Mouse (Mus musculus) Patski (cell line): ENCODE measurements around the gene Zdhhc17. TPM values are rescaled to one million over a fixed set of nuclear protein-coding genes. Genes with fewer than 3 reads are reported as not detected.

Source experiments
- ATAC-seq: fragments of 100-300 bp; one replicate; pipeline ENCODE4 v1.8.0; 2021
- CTCF ChIA-PET: fragments of 350-600 bp; sonication (Branson Sonifier 250); formaldehyde crosslinking; loops from one replicate; lab custom pipeline; 2022; ENCODE audit warnings: inconsistent platforms; lab: Charles Lee
- POLR2A ChIA-PET: fragments of 350-600 bp; sonication (Branson Sonifier 250); formaldehyde crosslinking; loops from one replicate; lab custom pipeline; 2022; ENCODE audit warnings: antibody characterized with exemption, inconsistent platforms; lab: Charles Lee
- DNase-seq: peaks from one replicate; pipeline ENCODE4 v3.0.0-alpha.2; 2011; ENCODE audit warnings: low read depth, low spot score
- H3K27me3 ChIP-seq: fragments of 371-371 bp; one replicate; pipeline ENCODE4 v1.5.1; 2021
- CTCF ChIP-seq: fragments of 100-300 bp; IDR thresholded peaks from one replicate; pipeline ENCODE4 v1.5.1; 2021
- in situ Hi-C: fragments of 300-500 bp; cut with MboI; formaldehyde crosslinking; loops from 3 replicates; pipeline ENCODE4 v1.11.1; 2018; ENCODE audit warnings: low pct_unique_long_range_greater_than_20kb, mixed read lengths
- polyA plus RNA-seq: library from polyadenylated mRNA; unstranded; gene quantifications from one replicate; pipeline ENCODE4 v1.2.3, GENCODE M21; 2021

Zdhhc17 gene
- polyA plus RNA-seq, 1 experiment from 2014 or later, result 20.6 TPM

- POLR2A ChIA-PET, result no interaction called here
- in situ Hi-C loops, result no loop called here
- CTCF ChIA-PET, result interaction anchor here (0.6 to 1.5 kb wide), 2 partner anchors 16 to 56 kb away, joined by 3 read pairs; no protein-coding TSS in a partner anchor
- no peak for DNase-seq
- TF ChIP-seq CTCF, result no peak
- ATAC-seq, result no peak
- H3K27me3 ChIP-seq, result no peaks in the 10 kb centered on the region
These were observed 4.1 kb downstream of the Zdhhc17 start for GRCm38 (mm10) chr10:111005611-111006488.

GRCm38 (mm10) chr10:111004220-111004619, 5.7 kb downstream of the Zdhhc17 start:
- no peak for TF ChIP-seq CTCF
- POLR2A ChIA-PET, result no interaction called here
- H3K27me3 ChIP-seq, result no peaks in the 10 kb centered on the region
- CTCF ChIA-PET, result no interaction called here
- DNase-seq (no peak), ATAC-seq (no peak)
- in situ Hi-C loops, result no loop called here

GRCm38 (mm10) chr10:110999201-110999600, 10.7 kb downstream of the Zdhhc17 start:
- no peaks in the 10 kb centered on the region for H3K27me3 ChIP-seq
- ChIA-PET CTCF (no interaction called here), POLR2A (interaction anchor here (0.7 kb wide), 1 partner anchor 907 kb away, joined by 3 read pairs; no protein-coding TSS in a partner anchor)
- in situ Hi-C loops, result loop anchor here (5.0 kb wide), 1 partner anchor 98 kb away; no protein-coding TSS in a partner anchor
- no peak for ATAC-seq
- DNase-seq, result no peak
- no peak for TF ChIP-seq CTCF

- ChIA-PET CTCF (interaction anchor here (1.2 to 2.1 kb wide), 3 partner anchors 11 to 111 kb away, joined by 4 to 8 read pairs (median 6); no protein-coding TSS in a partner anchor), POLR2A (interaction anchor here (0.9 kb wide), 1 partner anchor 13 kb away, joined by 3 read pairs; no protein-coding TSS in a partner anchor)
- in situ Hi-C loops, result loop anchor here (5.0 kb wide), 1 partner anchor 100 kb away; no protein-coding TSS in a partner anchor
- DNase-seq, result no peak
- ATAC-seq, result no peak
- no peaks in the 10 kb centered on the region for H3K27me3 ChIP-seq
- TF ChIP-seq CTCF, result no peak
These were observed 12.8 kb downstream of the Zdhhc17 start for GRCm38 (mm10) chr10:110997180-110997579.

- in situ Hi-C loops, result loop anchor here (5.0 kb wide), 1 partner anchor 103 kb away; no protein-coding TSS in a partner anchor
- no peak for DNase-seq
- CTCF ChIA-PET, result interaction anchor here (0.9 to 1.2 kb wide), 2 partner anchors 13 to 109 kb away, joined by 3 to 6 read pairs; no protein-coding TSS in a partner anchor
These were observed 15.2 kb downstream of the Zdhhc17 start for GRCm38 (mm10) chr10:110994761-110995160.

GRCm38 (mm10) chr10:110993249-110993648, 16.7 kb downstream of the Zdhhc17 start:
- ATAC-seq, result no peak
- no peak for DNase-seq
- ChIA-PET CTCF (interaction anchor here (0.8 to 1.6 kb wide), 4 partner anchors 10 to 107 kb away, joined by 3 to 4 read pairs (median 3); no protein-coding TSS in a partner anchor), POLR2A (no interaction called here)
- in situ Hi-C loops, result no loop called here
- no peaks in the 10 kb centered on the region for H3K27me3 ChIP-seq
- TF ChIP-seq CTCF, result no peak

More at GRCm38 (mm10) chr10:110994761-110995160, 15.2 kb downstream of the Zdhhc17 start:
- H3K27me3 ChIP-seq, result no peaks in the 10 kb centered on the region
- no peak for ATAC-seq
- POLR2A ChIA-PET, result no interaction called here
- TF ChIP-seq CTCF, result no peak

GRCm38 (mm10) chr10:110992047-110992431, 17.9 kb downstream of the Zdhhc17 start:
- DNase-seq (no peak), ATAC-seq (no peak)
- in situ Hi-C loops, result no loop called here
- no peaks in the 10 kb centered on the region for H3K27me3 ChIP-seq
- POLR2A ChIA-PET, result no interaction called here
- TF ChIP-seq CTCF, result no peak
- CTCF ChIA-PET, result interaction anchor here (1.5 to 1.7 kb wide), 3 partner anchors 16 to 108 kb away, joined by 4 to 6 read pairs (median 4); no protein-coding TSS in a partner anchor

- ATAC-seq, result no peak
- POLR2A ChIA-PET, result no interaction called here
- DNase-seq, result no peak
- in situ Hi-C loops, result no loop called here
- H3K27me3 ChIP-seq, result no peaks in the 10 kb centered on the region
- TF ChIP-seq CTCF, result no peak
- CTCF ChIA-PET, result interaction anchor here (1.5 to 1.7 kb wide), 2 partner anchors 16 to 98 kb away, joined by 4 to 6 read pairs; no protein-coding TSS in a partner anchor
These were observed 18.5 kb downstream of the Zdhhc17 start for GRCm38 (mm10) chr10:110991307-110992046.

GRCm38 (mm10) chr10:110989729-110990128, 20.2 kb downstream of the Zdhhc17 start:
- CTCF ChIA-PET, result interaction anchor here (0.8 to 3.2 kb wide), 10 partner anchors 13 to 200 kb away, joined by 3 to 22 read pairs (median 4); no protein-coding TSS in a partner anchor
- in situ Hi-C loops, result no loop called here
- DNase-seq, result no peak
- no peaks in the 10 kb centered on the region for H3K27me3 ChIP-seq
- peak; percentile 46 for TF ChIP-seq CTCF
- no peak for ATAC-seq
- POLR2A ChIA-PET, result no interaction called here

- H3K27me3 ChIP-seq, result no peaks in the 10 kb centered on the region
- CTCF ChIA-PET, result interaction anchor here (2.6 kb wide), 1 partner anchor 11 kb away, joined by 8 read pairs; no protein-coding TSS in a partner anchor
- POLR2A ChIA-PET, result no interaction called here
- TF ChIP-seq CTCF, result no peak
- in situ Hi-C loops, result no loop called here
- no peak for DNase-seq
- ATAC-seq, result no peak
These were observed 23.3 kb downstream of the Zdhhc17 start for GRCm38 (mm10) chr10:110986682-110987081.
